Mouse (Mus musculus): ENCODE data around the gene Il12b. TPM values are rescaled to one million over a fixed set of nuclear protein-coding genes. Genes with fewer than 3 reads are reported as not detected.

Il12b gene
- total RNA-seq, 2 experiments from 2014 or later: not detected

DNA sequence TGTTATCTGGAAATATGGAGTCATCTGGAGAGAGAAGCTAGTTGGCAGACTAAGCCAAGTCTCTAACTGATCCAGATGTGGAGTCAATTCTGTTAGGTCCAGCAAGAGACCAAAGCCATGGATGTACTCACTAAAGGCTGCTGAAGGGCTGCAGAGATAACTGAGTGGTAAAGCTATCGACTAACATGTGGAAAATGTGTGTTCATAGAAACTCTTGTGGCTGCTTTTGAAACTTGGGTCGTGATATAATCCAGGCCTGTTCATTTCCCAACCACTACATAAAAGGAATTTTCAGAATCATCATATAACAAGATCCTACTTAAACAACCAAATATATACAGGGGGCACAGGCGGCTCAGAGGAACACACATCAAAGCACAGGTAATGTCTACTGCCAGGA is 2.3 kb upstream of the Il12b start:
- H3K27ac ChIP-seq: no peak overlapping the region
- DNase-seq (ENCODE audit: low spot score in 2 of 2): no peak
- H3K4me3 ChIP-seq: no peak overlapping the region
- TF ChIP-seq CTCF (conservative IDR thresholded peaks at IDR 0.05): no peak

GRCm38 (mm10) chr11:44398356-44398755 is 1.5 kb upstream of the Il12b start:
- Histone ChIP-seq H3K27ac (no peak overlapping the region), H3K4me3 (no peak overlapping the region)
- no peak for TF ChIP-seq CTCF (conservative IDR thresholded peaks at IDR 0.05)
- no peak for DNase-seq (ENCODE audit: low spot score in 2 of 2)

DNA sequence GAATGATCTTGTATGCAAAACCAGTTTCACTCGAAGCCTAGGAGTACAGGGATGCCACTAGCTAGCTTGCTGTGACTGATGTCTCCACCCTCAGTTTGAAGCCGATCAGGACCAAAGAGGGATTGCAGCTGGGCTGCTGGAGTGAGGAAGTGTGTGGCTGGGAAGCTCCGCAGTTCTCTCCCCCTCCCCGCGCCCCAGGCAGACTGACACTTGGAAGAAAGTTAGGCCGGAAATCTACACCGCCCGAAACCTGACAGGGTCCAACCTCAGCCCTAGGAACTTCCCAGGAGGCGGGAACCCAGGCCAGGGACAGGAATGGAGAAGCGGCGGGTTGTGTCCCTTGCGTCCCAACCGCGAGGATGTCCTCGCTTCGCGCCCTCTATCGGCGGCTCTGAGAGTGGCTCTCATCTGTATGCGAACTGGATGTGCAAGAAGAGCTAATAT is 1.1 kb upstream of the Il12b start:
- H3K4me3 ChIP-seq: peak overlapping the region; percentile 27; the same call in 1 of the 2 replicates
- DNase-seq (ENCODE audit: low spot score in 2 of 2): peak; percentile 47 to 49
- peak; percentile 87 for TF ChIP-seq CTCF (conservative IDR thresholded peaks at IDR 0.05)
- no peak overlapping the region for H3K27ac ChIP-seq

GRCm38 (mm10) chr11:44401635-44402548 is 2.0 kb downstream of the Il12b start:
- Histone ChIP-seq H3K27ac (no peak overlapping the region), H3K4me3 (no peak overlapping the region)
- peak in 1 of 2 experiments; percentile 22 for DNase-seq (ENCODE audit: low spot score in 2 of 2)
- TF ChIP-seq CTCF (conservative IDR thresholded peaks at IDR 0.05): no peak

- DNase-seq (ENCODE audit: low spot score in 2 of 2): no peak
- Histone ChIP-seq H3K4me3 (no peak overlapping the region), H3K27ac (no peak overlapping the region)
- TF ChIP-seq CTCF (conservative IDR thresholded peaks at IDR 0.05): no peak
Measured at GRCm38 (mm10) chr11:44405113-44405512, 5.2 kb downstream of the Il12b start.

- no peak for TF ChIP-seq CTCF (conservative IDR thresholded peaks at IDR 0.05)
- Histone ChIP-seq H3K4me3 (no peak overlapping the region), H3K27ac (no peak overlapping the region)
- DNase-seq (ENCODE audit: low spot score in 2 of 2): no peak
Measured at GRCm38 (mm10) chr11:44405961-44406360, 6.1 kb downstream of the Il12b start.

DNA sequence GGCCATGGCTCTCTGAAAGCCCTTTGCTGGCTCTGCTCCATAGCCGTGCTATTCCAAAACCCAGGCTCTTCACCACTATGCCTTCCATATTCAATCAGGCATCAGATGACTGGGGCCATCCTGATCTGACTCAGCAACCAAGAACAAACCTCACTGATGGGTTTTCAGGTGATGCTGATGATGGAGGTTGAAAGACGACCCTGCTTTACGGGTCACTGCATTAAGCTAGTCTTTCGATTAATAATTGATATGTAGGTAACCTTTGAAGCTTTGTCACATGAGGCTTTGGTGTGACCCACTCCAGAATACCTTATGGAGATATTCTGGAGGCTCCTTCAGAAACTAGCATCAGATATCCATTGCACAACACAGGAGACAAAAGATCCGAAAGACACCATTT is 6.6 kb downstream of the Il12b start:
- TF ChIP-seq CTCF (conservative IDR thresholded peaks at IDR 0.05): no peak
- Histone ChIP-seq H3K4me3 (no peak overlapping the region), H3K27ac (no peak overlapping the region)
- DNase-seq (ENCODE audit: low spot score in 2 of 2): no peak

GRCm38 (mm10) chr11:44408626-44409025 is 8.8 kb downstream of the Il12b start:
- TF ChIP-seq CTCF (conservative IDR thresholded peaks at IDR 0.05): no peak
- Histone ChIP-seq H3K27ac (no peak overlapping the region), H3K4me3 (no peak overlapping the region)
- no peak for DNase-seq (ENCODE audit: low spot score in 2 of 2)

DNA sequence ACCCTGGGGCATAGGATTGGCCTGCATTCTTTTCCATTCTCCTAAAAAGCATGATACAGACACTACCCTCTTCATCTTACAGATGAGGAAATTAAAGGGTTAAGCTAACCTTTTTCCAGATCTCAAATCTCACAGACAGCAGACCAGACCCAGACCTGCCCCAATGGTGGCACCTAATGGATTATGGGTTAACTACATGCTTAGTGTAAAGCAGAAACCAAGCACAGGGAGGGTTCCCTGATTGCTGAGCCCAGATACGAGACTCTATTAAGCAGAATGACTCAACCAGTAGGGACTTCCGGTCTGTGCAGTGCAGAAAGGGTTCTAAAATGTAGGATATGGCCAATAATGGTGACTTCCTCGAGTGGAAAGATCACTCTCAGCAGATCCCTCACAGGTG is 10.6 kb downstream of the Il12b start:
- DNase-seq (ENCODE audit: low spot score in 2 of 2): no peak
- H3K27ac ChIP-seq: no peak overlapping the region
- H3K4me3 ChIP-seq: no peak overlapping the region
- TF ChIP-seq CTCF (conservative IDR thresholded peaks at IDR 0.05): no peak

GRCm38 (mm10) chr11:44412276-44412675 is 12.4 kb downstream of the Il12b start:
- no peak for DNase-seq (ENCODE audit: low spot score in 2 of 2)
- peak; percentile 16; the same call in 1 of the 2 replicates for TF ChIP-seq CTCF (conservative IDR thresholded peaks at IDR 0.05)
- no peak overlapping the region for H3K27ac ChIP-seq
- H3K4me3 ChIP-seq: no peak overlapping the region

DNA sequence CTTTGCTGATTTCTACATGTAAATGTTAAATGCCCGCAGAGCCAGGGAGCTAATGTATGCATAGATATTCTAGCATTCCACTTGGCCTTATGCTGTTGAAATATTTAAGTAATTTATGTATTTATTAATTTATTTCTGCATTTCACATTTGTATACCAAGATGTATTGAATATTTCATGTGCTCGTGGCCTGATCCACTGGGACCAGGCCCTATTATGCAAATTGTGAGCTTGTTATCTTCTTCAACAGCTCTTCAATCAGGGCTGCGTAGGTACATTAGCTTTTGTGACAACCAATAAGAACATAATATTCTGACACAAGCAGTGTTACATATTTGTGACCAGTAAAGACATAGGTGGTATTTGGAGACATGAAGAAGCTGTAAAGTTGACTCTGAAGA is 13.5 kb downstream of the Il12b start:
- no peak for DNase-seq (ENCODE audit: low spot score in 2 of 2)
- Histone ChIP-seq H3K27ac (no peak overlapping the region), H3K4me3 (no peak overlapping the region)
- TF ChIP-seq CTCF (conservative IDR thresholded peaks at IDR 0.05): no peak

- H3K4me3 ChIP-seq: no peak overlapping the region
- no peak for TF ChIP-seq CTCF (conservative IDR thresholded peaks at IDR 0.05)
- no peak for DNase-seq (ENCODE audit: low spot score in 2 of 2)
- H3K27ac ChIP-seq: no peak overlapping the region
Measured at GRCm38 (mm10) chr11:44414605-44415004, 14.7 kb downstream of the Il12b start.

DNA sequence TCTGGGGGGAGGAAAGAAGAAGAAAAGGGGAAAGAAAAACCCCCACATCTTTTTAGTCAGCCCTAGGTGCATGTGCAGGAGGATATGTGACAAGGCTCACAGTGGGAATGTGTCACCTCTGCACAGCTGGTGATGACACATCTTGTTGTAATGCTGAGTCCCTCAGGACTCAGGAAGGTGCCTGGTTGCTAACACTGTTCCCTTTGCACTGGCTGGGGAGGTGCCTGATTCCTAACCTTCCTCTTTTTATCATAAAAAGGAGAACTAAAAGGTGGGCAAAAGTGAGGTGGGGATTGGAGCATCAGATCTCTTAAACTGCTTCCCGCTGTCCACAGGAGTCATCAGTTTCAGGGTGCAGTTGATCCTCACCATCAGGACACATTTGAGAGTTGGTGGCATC is 17.5 kb downstream of the Il12b start:
- DNase-seq (ENCODE audit: low spot score in 2 of 2): no peak
- no peak for TF ChIP-seq CTCF (conservative IDR thresholded peaks at IDR 0.05)
- Histone ChIP-seq H3K27ac (no peak overlapping the region), H3K4me3 (no peak overlapping the region)

Measured in layer of hippocampus, adult 2 months (tissue).